Mouse (Mus musculus) forebrain, embryonic 11.5 days (tissue): ENCODE measurements at regions not wholly inside any gene's neighbourhood (a gene's known extent, or its start where the extent isn't known, plus 50 kb on each side); places are given as distances from the start of the nearest gene placed in this dataset.
"Not testable (repeated sequence)": the region's sequence is repeated elsewhere in the genome, so short reads cannot be mapped to it uniquely, and the experiment has no call there.

ENCODE experiments used
- ATAC-seq: fragments of 200-750 bp; cut with Nextera tagmentation; replicated peaks from 2 replicates; pipeline ENCODE4 v1.8.0; 2017; ENCODE audit warnings: moderate TSS enrichment; ENCODE audit not compliant: low FRiP score
- DNase-seq: peaks from one replicate; pipeline ENCODE4 v3.0.0-alpha.2; 2017; ENCODE audit warnings: low spot score
- H3K27ac ChIP-seq: fragments of 300-500 bp; sonication (generic); 2 replicates; pipeline ENCODE4 v1.5.1; 2014; ENCODE audit warnings: low read depth, low read length
- H3K27me3 ChIP-seq: fragments of 300-500 bp; sonication (generic); 2 replicates; pipeline ENCODE4 v1.6.1; 2014; ENCODE audit warnings: mild to moderate bottlenecking, low read length, mixed read lengths; ENCODE audit not compliant: control insufficient read depth, insufficient read depth
- H3K36me3 ChIP-seq: fragments of 300-500 bp; sonication (generic); 2 replicates; pipeline ENCODE4 v1.6.1; 2014; ENCODE audit warnings: mild to moderate bottlenecking, low read length, moderate library complexity, mixed read lengths; ENCODE audit not compliant: control insufficient read depth, insufficient read depth
- H3K4me1 ChIP-seq: fragments of 300-500 bp; sonication (generic); replicated peaks from 2 replicates; pipeline ENCODE4 v1.6.1; 2014; ENCODE audit warnings: low read length, mixed read lengths; ENCODE audit not compliant: control insufficient read depth, insufficient read depth
- H3K4me2 ChIP-seq: fragments of 300-500 bp; sonication (generic); 2 replicates; pipeline ENCODE4 v1.6.1; 2014; ENCODE audit warnings: low read depth, mild to moderate bottlenecking, low read length, moderate library complexity, mixed read lengths; ENCODE audit not compliant: severe bottlenecking
- H3K4me3 ChIP-seq: fragments of 300-500 bp; sonication (generic); 2 replicates; pipeline ENCODE4 v1.5.1; 2014; ENCODE audit warnings: low read depth, low read length
- H3K9ac ChIP-seq: fragments of 300-500 bp; sonication (generic); 2 replicates; pipeline ENCODE4 v1.6.1; 2014; ENCODE audit warnings: low read length
- H3K9me3 ChIP-seq: fragments of 300-500 bp; sonication (generic); 2 replicates; pipeline ENCODE4 v1.6.1; 2016; ENCODE audit warnings: low read length, mixed read lengths; ENCODE audit not compliant: control insufficient read depth
- WGBS: fragments of 180-500 bp; shearing (Covaris S2); extraction: QIAGEN DNeasy Blood & Tissue Kit; methylation state at CpG from one replicate; pipeline ENCODE4 v1.1.7; 2014; 5-methylcytosine and 5-hydroxymethylcytosine counted together

GRCm38 (mm10) chr6:14499882-14500281, 255.2 kb downstream of the Ppp1r3a start:
- not testable (repeated sequence) for H3K4me2 ChIP-seq, ATAC-seq, H3K9ac ChIP-seq, H3K27me3 ChIP-seq, H3K36me3 ChIP-seq, DNase-seq, H3K27ac ChIP-seq, H3K9me3 ChIP-seq, H3K4me1 ChIP-seq, H3K4me3 ChIP-seq
- 54% methylated on average over 1 of the region's 1 CpGs for WGBS

- H3K4me2 ChIP-seq, H3K9me3 ChIP-seq, H3K36me3 ChIP-seq, ATAC-seq, H3K27ac ChIP-seq, H3K27me3 ChIP-seq, DNase-seq, H3K9ac ChIP-seq, H3K4me3 ChIP-seq, H3K4me1 ChIP-seq: not testable (repeated sequence)
- 73% methylated on average over 3 of the region's 3 CpGs for WGBS
Measured at GRCm38 (mm10) chr6:14486642-14487041, 268.4 kb downstream of the Ppp1r3a start.

GRCm38 (mm10) chr6:14456394-14456793, 298.7 kb downstream of the Ppp1r3a start:
- WGBS, result 79% methylated on average over 1 of the region's 1 CpGs

GRCm38 (mm10) chr6:14453321-14453720, 301.8 kb downstream of the Ppp1r3a start:
- H3K27ac ChIP-seq, H3K4me1 ChIP-seq, H3K4me2 ChIP-seq, H3K36me3 ChIP-seq, DNase-seq, H3K27me3 ChIP-seq, H3K4me3 ChIP-seq, ATAC-seq, H3K9me3 ChIP-seq, H3K9ac ChIP-seq: not testable (repeated sequence)
- 80% methylated on average over 3 of the region's 3 CpGs for WGBS

More at GRCm38 (mm10) chr6:14456394-14456793, 298.7 kb downstream of the Ppp1r3a start:
- Histone ChIP-seq H3K4me1 (no peaks in the 10 kb centered on the region), H3K27me3 (no peaks in the 10 kb centered on the region), H3K9ac (no peak overlapping the region), H3K27ac (no peak overlapping the region), H3K4me3 (no peak overlapping the region), H3K4me2 (no peak overlapping the region), H3K36me3 (no peaks in the 10 kb centered on the region), H3K9me3 (no peaks in the 10 kb centered on the region)
- DNase-seq, result no peak
- no peak for ATAC-seq

- Histone ChIP-seq H3K4me2 (no peak overlapping the region), H3K36me3 (no peaks in the 10 kb centered on the region), H3K27ac (no peak overlapping the region), H3K27me3 (no peaks in the 10 kb centered on the region), H3K4me3 (no peak overlapping the region), H3K4me1 (no peaks in the 10 kb centered on the region), H3K9me3 (no peaks in the 10 kb centered on the region), H3K9ac (no peak overlapping the region)
- ATAC-seq, result no peak
- WGBS, result 89% methylated on average over 1 of the region's 1 CpGs
- no peak for DNase-seq
Measured at GRCm38 (mm10) chr6:14431751-14432150, 323.3 kb downstream of the Ppp1r3a start.

- Histone ChIP-seq H3K4me1 (no peaks in the 10 kb centered on the region), H3K4me2 (no peak overlapping the region), H3K27me3 (no peaks in the 10 kb centered on the region), H3K9ac (no peak overlapping the region), H3K36me3 (no peaks in the 10 kb centered on the region), H3K27ac (no peak overlapping the region), H3K9me3 (no peaks in the 10 kb centered on the region), H3K4me3 (no peak overlapping the region)
- DNase-seq (no peak), ATAC-seq (no peak)
- 63% methylated on average over 4 of the region's 4 CpGs for WGBS
Measured at GRCm38 (mm10) chr6:14409772-14410171, 345.3 kb downstream of the Ppp1r3a start.

GRCm38 (mm10) chr6:14407754-14408153, 347.3 kb downstream of the Ppp1r3a start:
- no peak overlapping the region for H3K9ac ChIP-seq
- H3K4me2 ChIP-seq, result no peak overlapping the region
- WGBS, result 78% methylated on average over 1 of the region's 1 CpGs
- DNase-seq (no peak), ATAC-seq (no peak)
- H3K36me3 ChIP-seq, result no peaks in the 10 kb centered on the region
- H3K4me3 ChIP-seq, result no peak overlapping the region
- no peak overlapping the region for H3K27ac ChIP-seq
- H3K27me3 ChIP-seq, result no peaks in the 10 kb centered on the region
- no peaks in the 10 kb centered on the region for H3K9me3 ChIP-seq
- no peaks in the 10 kb centered on the region for H3K4me1 ChIP-seq

GRCm38 (mm10) chr6:14358280-14358679, 396.8 kb downstream of the Ppp1r3a start:
- no peak overlapping the region for H3K4me3 ChIP-seq
- H3K27me3 ChIP-seq, result no peaks in the 10 kb centered on the region
- no peak overlapping the region for H3K9ac ChIP-seq
- H3K9me3 ChIP-seq, result no peaks in the 10 kb centered on the region
- no peak overlapping the region for H3K27ac ChIP-seq
- no peaks in the 10 kb centered on the region for H3K36me3 ChIP-seq
- no peak overlapping the region for H3K4me2 ChIP-seq
- no peaks in the 10 kb centered on the region for H3K4me1 ChIP-seq
- ATAC-seq, result no peak
- 84% methylated on average over 5 of the region's 5 CpGs for WGBS
- no peak for DNase-seq
